Mouse (Mus musculus) CD4-positive helper T cell, adult 2 months (primary cell): ENCODE measurements around the gene Palb2.

Experiments
- DNase-seq: peaks from one replicate; pipeline ENCODE4 v3.0.0-alpha.2; 2012; ENCODE audit warnings: low read depth, missing footprints, low spot score

The Palb2 gene

GRCm38 (mm10) chr7:122132497-122133337 lies at the start of gene Palb2, which contains the start of gene Dctn5:
Gene Palb2 (minus strand): TSS chr7:122132985.
Gene Dctn5 (plus strand): TSS chr7:122133041.
- DNase-seq = peak; percentile 98

- DNase-seq = no peak
These were observed 47.9 kb upstream of the Palb2 start for GRCm38 (mm10) chr7:122180720-122181119.

- no peak for DNase-seq
These were observed 38.8 kb upstream of the Palb2 start for GRCm38 (mm10) chr7:122171613-122172012.

GRCm38 (mm10) chr7:122170705-122171104 lies 37.9 kb upstream of the Palb2 start:
- DNase-seq = no peak

GRCm38 (mm10) chr7:122167203-122167602 lies 34.4 kb upstream of the Palb2 start:
- DNase-seq = no peak

- DNase-seq = no peak
These were observed 31.0 kb upstream of the Palb2 start for GRCm38 (mm10) chr7:122163766-122164165.

GRCm38 (mm10) chr7:122160037-122160436 lies 27.3 kb upstream of the Palb2 start:
- DNase-seq = no peak

GRCm38 (mm10) chr7:122158915-122159902 lies 26.4 kb upstream of the Palb2 start, which contains the start of gene Plk1:
Gene Plk1 (plus strand): TSS chr7:122159439.
- peak; percentile 83 for DNase-seq

GRCm38 (mm10) chr7:122158488-122158887 lies 25.7 kb upstream of the Palb2 start:
- no peak for DNase-seq

- DNase-seq = no peak
These were observed 19.7 kb upstream of the Palb2 start for GRCm38 (mm10) chr7:122152473-122152872.

- DNase-seq = no peak
These were observed 8.2 kb upstream of the Palb2 start for GRCm38 (mm10) chr7:122140991-122141390.

- no peak for DNase-seq
These were observed 5.4 kb upstream of the Palb2 start for GRCm38 (mm10) chr7:122138190-122138589.

GRCm38 (mm10) chr7:122137071-122137470 lies 4.3 kb upstream of the Palb2 start:
- no peak for DNase-seq

- DNase-seq = peak; percentile 48
These were observed 2.3 kb upstream of the Palb2 start for GRCm38 (mm10) chr7:122135070-122135469.

- no peak for DNase-seq
These were observed 497 bp upstream of the Palb2 start for GRCm38 (mm10) chr7:122133338-122133625.

- no peak for DNase-seq
These were observed 951 bp downstream of the Palb2 start for GRCm38 (mm10) chr7:122131834-122132233.

GRCm38 (mm10) chr7:122126946-122127345 lies 5.8 kb downstream of the Palb2 start:
- no peak for DNase-seq

GRCm38 (mm10) chr7:122125636-122126035 lies 7.1 kb downstream of the Palb2 start:
- DNase-seq = no peak

- no peak for DNase-seq
These were observed 9.3 kb downstream of the Palb2 start for GRCm38 (mm10) chr7:122123518-122123917.

- no peak for DNase-seq
These were observed 24.6 kb downstream of the Palb2 start for GRCm38 (mm10) chr7:122108206-122108605.

GRCm38 (mm10) chr7:122101747-122102244 lies 31.0 kb downstream of the Palb2 start, which contains the start of gene Ndufab1:
Gene Ndufab1 (minus strand): TSS chr7:122101886.
- DNase-seq = peak; percentile 93
